Mouse (Mus musculus) hematopoietic stem cell, adult 5-6 weeks (primary cell): ENCODE results near the gene Mapk6. TPM values are rescaled to one million over a fixed set of nuclear protein-coding genes. Genes with fewer than 3 reads are reported as not detected.
"Not testable (repeated sequence)": the region's sequence is repeated elsewhere in the genome, so short reads cannot be mapped to it uniquely, and the experiment has no call there.

ENCODE experiments used
- ATAC-seq, 2 experiments: fragments of 125-278 bp in 1 of 2; replicated peaks in 1 of 2; 2 replicates each; pipeline ENCODE4 v1.8.0; 2016 to 2017; ENCODE audit warnings: inconsistent platforms in 2 of 2, mild to moderate bottlenecking in 2 of 2, moderate number of reproducible peaks in 2 of 2, low read depth in 1 of 2, moderate TSS enrichment in 1 of 2; ENCODE audit not compliant: low FRiP score in 2 of 2, poor library complexity in 2 of 2, severe bottlenecking in 2 of 2, insufficient read depth in 1 of 2, low TSS enrichment in 1 of 2
- total RNA-seq: library from RNA; stranded (forward); fragments of 172-1452, 232-1000 nt; gene quantifications from 2 replicates; pipeline ENCODE4 v1.2.3, GENCODE M21; 2017

Gene Mapk6
- 75.8 and 93.7 TPM in 2 replicates for total RNA-seq

DNA sequence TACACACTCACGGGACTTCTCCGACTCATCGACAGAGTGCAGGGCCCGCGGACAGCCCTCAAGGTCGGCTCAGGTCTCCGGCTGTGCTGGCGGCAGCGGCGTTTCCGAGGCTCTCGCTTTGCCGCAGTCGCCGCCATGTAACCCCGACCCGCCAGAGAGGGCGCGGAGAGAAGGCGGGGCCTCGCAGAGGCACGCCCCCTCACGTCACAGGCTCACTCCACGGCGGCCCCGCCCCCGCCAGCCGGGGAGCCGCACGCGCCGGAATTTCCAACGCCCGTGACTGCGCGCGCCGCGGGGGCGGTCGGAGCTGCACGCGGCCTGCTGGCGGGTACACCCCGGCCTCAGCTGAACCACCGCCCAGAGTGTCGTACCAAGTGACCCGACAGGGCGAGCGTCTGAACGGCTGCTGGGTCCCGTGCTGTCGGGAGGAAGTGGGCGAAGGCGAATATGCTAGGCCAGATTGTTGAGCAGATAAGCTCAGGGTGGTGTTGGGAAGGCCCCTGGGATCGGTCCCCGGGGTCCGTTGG, at the start of gene Mapk6:
TSS of gene Mapk6 (minus strand) at position 154 of the 527 bp plus-strand sequence.
- peak; percentile 79 to 84 for ATAC-seq

DNA sequence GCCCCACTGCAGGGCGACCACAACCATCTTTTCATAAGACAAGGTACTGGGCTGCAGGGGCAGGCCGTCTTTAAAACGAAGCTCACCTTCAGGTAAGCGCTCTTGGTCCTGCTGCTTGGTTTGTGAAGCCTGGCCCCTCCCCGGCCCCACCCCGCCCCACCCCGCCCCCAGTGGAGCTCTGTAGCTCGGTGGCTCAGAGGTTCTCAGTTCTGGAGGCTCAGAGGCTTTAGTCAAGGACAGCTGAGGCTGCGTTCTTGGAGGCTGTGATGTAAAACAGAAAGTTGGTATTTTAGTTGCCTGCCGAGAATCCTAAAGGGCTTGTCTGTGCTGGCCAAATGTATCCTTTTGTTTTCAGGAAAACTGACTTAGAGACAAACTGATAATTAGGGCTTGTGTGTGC, 45.9 kb upstream of the Mapk6 start:
- ATAC-seq, result no peak

GRCm38 (mm10) chr9:75453994-75454393, 44.2 kb upstream of the Mapk6 start:
- no peak for ATAC-seq

GRCm38 (mm10) chr9:75448021-75448420, 38.2 kb upstream of the Mapk6 start:
- ATAC-seq, result no peak

GRCm38 (mm10) chr9:75446574-75446973, 36.8 kb upstream of the Mapk6 start:
- ATAC-seq, result not testable (repeated sequence)

- ATAC-seq, result no peak
Observed at GRCm38 (mm10) chr9:75444981-75445380, 35.2 kb upstream of the Mapk6 start.

DNA sequence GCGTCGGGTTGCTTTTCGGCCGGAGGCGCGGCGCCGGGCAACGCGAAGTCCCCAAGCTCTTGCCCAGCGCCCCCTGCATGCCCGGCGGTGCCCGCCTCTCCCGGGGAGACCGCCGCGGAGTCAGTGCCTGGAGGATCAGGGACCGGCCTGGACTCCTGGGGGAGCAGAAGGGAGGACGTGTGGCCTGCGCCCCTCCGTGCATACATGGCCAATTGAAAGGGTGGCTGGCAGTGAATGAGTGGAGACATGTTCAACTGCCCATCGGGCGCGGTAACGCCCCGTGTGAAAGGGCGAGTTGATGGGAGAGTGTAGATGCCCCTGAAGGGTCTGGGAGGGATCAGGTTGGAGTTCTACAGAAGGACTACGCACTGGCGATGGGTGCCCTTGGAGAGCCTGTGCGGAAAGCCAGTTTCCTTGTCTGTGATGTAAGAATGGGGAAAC, 31.9 kb upstream of the Mapk6 start:
- peak; percentile 48 to 71 for ATAC-seq

- ATAC-seq, result peak; percentile 84 to 88
Observed at GRCm38 (mm10) chr9:75440796-75441666, 31.2 kb upstream of the Mapk6 start, which contains the start of gene Leo1. Gene Leo1, plus strand, starts transcription at chr9:75441524.

DNA sequence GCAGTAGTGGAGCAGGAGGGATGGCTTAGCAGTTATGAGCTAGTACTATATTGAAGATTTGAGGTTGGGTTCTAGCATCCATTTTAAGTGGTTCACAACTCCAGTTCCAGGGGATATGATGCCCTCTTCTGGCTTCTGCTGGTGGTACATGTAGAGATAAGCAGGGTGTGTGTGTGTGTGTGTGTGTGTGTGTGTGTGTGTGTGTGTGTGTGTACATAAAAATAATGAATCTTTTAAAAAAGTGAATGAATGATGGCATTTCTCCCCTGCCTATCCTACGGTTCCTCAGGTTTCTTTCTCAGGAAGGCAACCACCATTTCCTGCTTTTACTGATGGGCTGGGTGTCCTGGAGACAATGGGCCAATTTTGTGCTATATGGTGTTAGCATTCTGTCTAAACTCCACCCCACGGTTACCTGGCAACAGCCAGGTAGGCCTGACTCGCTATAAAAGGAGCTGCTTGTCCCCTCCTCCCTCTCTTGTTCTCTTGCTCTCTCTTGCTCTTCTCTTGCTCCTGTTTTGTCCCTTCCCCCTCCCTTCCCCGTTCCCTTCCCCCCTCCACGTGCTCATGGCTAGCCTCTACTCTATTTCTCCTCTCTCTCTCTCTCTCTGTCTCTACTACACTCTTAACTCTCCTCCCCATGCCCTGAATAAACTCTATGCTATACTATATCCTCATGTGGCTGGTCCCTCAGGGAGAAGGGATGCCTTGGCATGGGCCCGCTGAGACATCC, 28.0 kb upstream of the Mapk6 start:
- ATAC-seq, result no peak

DNA sequence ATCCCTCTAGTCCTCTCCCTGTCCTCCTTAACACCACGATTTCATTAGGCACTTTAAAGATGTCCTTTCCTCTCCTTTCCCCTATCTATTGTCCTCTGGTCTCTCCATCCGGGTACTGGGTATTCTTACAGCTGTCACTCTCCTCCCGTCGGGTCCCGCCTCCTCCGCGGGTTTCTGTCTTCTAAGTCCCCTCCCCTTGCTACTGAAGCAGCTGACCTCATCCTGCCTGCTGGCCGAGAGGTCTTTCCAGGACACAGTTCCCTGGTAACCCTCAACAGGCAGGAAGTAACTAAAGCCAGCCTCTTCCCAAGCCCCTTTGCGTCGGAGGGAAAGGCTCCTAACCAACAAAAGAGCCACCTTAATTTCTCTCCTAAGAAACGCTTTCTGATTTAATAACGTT, 26.1 kb upstream of the Mapk6 start:
- ATAC-seq, result peak; percentile 62 to 66

DNA sequence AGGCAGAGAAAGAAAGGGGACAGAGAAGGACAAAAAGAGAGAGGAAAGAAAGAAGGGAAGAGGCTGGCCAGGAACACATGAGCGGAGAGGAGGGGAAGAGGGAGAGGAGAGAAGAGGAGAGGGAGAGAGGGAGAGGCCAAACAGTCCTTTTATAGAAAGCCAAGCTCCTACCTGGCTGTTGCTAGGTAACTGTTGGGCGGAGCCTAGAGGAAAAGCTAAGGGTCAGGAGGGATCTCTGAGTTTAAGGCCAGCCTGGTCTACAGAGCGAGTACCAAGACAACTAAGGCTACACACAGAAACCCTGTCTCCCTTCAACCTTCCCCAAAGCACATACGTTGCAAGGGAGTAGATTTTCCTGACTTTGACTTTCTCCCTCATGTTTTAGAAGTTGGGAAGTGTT, 25.5 kb upstream of the Mapk6 start:
- ATAC-seq, result no peak

DNA sequence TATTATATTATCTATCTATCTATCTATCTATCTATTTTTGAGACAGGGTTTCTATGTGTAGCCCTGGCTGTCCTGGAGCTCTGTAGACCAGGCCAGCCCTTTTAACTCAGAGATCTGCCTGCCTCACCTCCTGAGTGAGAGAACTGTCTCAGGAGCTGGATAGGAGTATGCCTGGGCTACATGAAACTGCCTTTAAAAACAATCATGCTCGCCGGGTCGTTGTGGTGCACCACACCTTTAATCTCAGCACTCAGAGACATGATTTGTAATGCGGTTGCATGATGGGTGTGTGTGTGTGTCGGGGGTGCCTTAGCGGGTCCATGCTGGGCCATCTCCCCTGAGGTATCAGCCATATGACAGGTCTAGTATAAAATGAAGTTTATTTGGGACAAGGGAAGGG, 25.1 kb upstream of the Mapk6 start:
- ATAC-seq, result no peak

DNA sequence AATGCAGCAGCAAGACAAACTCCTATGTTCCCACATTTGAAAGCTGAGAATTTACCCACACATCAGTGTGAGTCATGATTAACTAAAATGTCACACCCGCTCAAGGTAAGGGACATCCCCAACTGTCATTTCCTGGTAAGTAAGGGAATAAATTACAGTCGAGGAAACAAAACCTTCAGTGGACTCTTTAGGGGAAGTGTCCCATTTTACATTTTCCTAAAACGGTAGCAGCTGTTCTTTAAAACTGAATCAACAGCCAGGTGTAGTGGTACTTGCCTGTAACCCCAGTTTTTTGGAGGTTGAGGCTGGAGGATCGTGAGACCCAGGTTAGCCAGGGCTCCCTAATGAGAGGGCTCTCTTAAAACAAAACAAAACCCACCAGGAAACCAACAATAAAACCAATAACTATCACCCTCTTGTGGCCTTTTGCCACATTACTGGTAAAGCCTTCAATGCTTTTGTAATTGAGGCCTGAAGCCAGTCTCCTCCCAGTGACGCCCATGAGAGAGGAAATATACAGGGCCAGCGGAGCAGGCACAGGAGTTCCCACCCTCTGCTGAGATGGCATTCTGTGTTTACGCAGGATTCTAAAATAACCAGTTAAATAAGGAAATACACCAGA, 24.5 kb upstream of the Mapk6 start:
- ATAC-seq, result peak; percentile 77 to 82

DNA sequence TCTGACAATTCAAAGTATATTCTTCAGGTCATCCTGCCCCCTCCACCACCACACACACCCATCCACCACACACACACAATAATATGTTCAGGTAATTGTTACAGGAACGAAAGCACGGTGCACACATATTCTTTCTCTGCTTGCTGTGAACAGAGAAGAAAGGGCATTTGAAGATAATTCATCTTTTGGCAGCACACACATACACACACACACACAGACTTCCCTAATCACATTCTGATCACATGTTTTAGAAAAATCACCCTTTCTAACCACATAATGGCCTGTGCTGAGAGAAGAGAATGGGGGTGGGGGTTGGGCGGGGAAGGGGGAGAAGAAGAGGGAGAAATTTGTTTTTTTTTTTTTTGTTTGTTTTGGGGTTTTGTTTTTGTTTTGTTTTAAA, 22.9 kb upstream of the Mapk6 start:
- ATAC-seq, result no peak

DNA sequence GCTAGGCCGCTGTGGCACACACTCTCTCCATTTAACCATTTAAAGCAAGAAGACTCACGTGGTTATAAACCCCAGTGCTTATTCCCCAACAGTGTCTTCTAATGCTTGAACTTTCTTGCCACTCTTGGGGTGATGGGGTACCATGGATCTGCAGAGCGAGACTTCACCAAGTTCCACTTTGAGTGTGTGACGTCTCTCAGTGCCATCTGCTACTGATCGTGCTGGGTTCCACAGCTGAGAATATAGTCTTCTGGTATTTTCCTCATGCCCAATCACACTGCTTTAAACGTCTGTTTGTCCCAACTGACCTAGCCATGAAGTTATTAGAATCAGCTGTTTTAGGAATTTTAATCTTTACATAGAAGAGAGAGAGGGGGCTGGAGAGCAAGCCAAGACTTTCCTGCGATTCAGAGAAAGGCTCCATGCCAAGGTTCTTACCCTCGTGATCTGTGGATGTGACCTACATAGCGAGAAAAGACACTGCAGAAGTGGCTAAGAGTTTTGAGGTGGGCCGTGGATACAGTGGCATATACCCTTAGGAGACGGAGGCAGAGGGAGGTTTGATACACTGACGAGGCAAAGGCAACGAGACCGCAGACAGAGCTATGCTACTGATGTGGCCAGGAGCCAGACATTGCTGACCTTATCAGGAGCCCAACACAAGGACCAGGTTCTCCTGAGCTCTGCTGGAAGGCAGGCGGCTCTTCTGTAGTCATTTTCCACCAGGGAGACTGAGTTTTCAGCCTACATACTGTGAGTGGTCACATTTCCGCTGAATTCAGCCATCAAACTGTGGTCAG, 21.2 kb upstream of the Mapk6 start:
- peak; percentile 43 to 69 for ATAC-seq

GRCm38 (mm10) chr9:75429657-75430056, 19.9 kb upstream of the Mapk6 start:
- no peak for ATAC-seq

GRCm38 (mm10) chr9:75429040-75429439, 19.2 kb upstream of the Mapk6 start:
- ATAC-seq, result no peak
